10 mouse cellular contexts compared by ENCODE assay signal in genomic region chr6:119467785-119468059, GRCm38 (mm10). TPM values are rescaled to one million over a fixed set of nuclear protein-coding genes. Genes with fewer than 3 reads are reported as not detected.
A peak's percentile ranks its signal among the peaks of the same experiment; 100 is the strongest.
DNase-seq lines count a peak whose midpoint lies in the region; ATAC-seq and TF ChIP-seq lines count a peak whose summit lies in the region.
"Had no signal": no experiment of that assay in that cellular context is flagged by ENCODE, and none has a peak within 500 bp of the region (broad histone marks: within the 10 kb centered on the region; RNA-seq: fewer than 3 reads in every experiment).

No protein-coding gene starts in this region.

- no peak for ATAC-seq in liver, embryonic 12.5 days
- ATAC-seq in intestine, postnatal 0 days = no peak
- no peak for ATAC-seq in megakaryocyte-erythroid progenitor cell, adult 5-6 weeks (replicated peaks; ENCODE audit: low FRiP score, low TSS enrichment, poor library complexity, severe bottlenecking)
- no peak for ATAC-seq in erythroid progenitor cell, adult 5-6 weeks (replicated peaks; ENCODE audit: low FRiP score, poor library complexity, severe bottlenecking)

- peak overlapping the region; percentile 46 for H3K9ac ChIP-seq in liver, adult 2 months (ENCODE audit: low read depth, low read length)
- no peak overlapping the region for H3K9ac ChIP-seq in liver, embryonic 12.5 days
- H3K9ac ChIP-seq in MEL (ENCODE audit: control insufficient read depth, low read depth, low read length, poor library complexity, severe bottlenecking) = no peak overlapping the region
- no peak overlapping the region for H3K9ac ChIP-seq in intestine, postnatal 0 days (ENCODE audit: low read depth, low read length)
- H3K9ac ChIP-seq: embryonic facial prominence, embryonic 12.5 days; limb, embryonic 12.5 days had no signal

- peak; percentile 57 for TF ChIP-seq RAD21 in MEL (IDR thresholded peaks at IDR 0.05; ENCODE audit: low read depth, low read length)

- intact Hi-C loops in gastrocnemius, adult 2 months (cut with DNase I) = no loop called here
- intact Hi-C loops in gastrocnemius, postnatal 14 days (cut with DNase I; ENCODE audit: low total_unique reads) = no loop called here

- peak overlapping the region; percentile 74 for H3K27ac ChIP-seq in gastrocnemius, adult 2 months
- H3K27ac ChIP-seq in liver, adult 2 months (replicated peaks; ENCODE audit: insufficient read depth, low read depth, low read length) = peak overlapping the region; percentile 83
- H3K27ac ChIP-seq in liver, embryonic 12.5 days = no peak overlapping the region
- H3K27ac ChIP-seq in MEL (ENCODE audit: control insufficient read depth, low read depth, low read length) = no peak overlapping the region
- H3K27ac ChIP-seq in intestine, postnatal 0 days (ENCODE audit: low read depth, low read length) = no peak overlapping the region
- H3K27ac ChIP-seq: embryonic facial prominence, embryonic 12.5 days had no signal

- peaks cover 12% of the 10 kb centered on the region for H3K4me1 ChIP-seq in liver, adult 2 months (ENCODE audit: control insufficient read depth, insufficient read depth, low read length)
- H3K4me1 ChIP-seq in liver, embryonic 12.5 days = peaks cover 8% of the 10 kb centered on the region; the same call in 1 of the 2 replicates
- H3K4me1 ChIP-seq in MEL (ENCODE audit: control insufficient read depth in 1 of 2, insufficient read depth in 2 of 2, low read length in 2 of 2) = peaks cover 0 to 9% of the 10 kb centered on the region in 2 experiments; a peak in 3 of 4 replicates
- H3K4me1 ChIP-seq in intestine, postnatal 0 days (replicated peaks; ENCODE audit: control insufficient read depth, insufficient read depth, low read length) = no peaks in the 10 kb centered on the region; the same call in 1 of the 2 replicates
- H3K4me1 ChIP-seq: limb, embryonic 12.5 days had no signal

- TF ChIP-seq POLR2A in liver, adult 2 months (IDR thresholded peaks at IDR 0.05; ENCODE audit: extremely low read depth, insufficient read depth, low read length) = no peak
- TF ChIP-seq POLR2A in MEL (IDR thresholded peaks at IDR 0.05; ENCODE audit: control insufficient read depth in 1 of 2, insufficient read depth in 1 of 2, low read depth in 1 of 2, low read length in 2 of 2, poor library complexity in 1 of 2) = no peak

- no peaks in the 10 kb centered on the region for H3K79me2 ChIP-seq in liver, adult 2 months (ENCODE audit: control insufficient read depth, insufficient read depth, low read length)
- no peaks in the 10 kb centered on the region for H3K79me2 ChIP-seq in MEL (ENCODE audit: control insufficient read depth, insufficient read depth, low read length, poor library complexity)

- 13% methylated on average over 2 of the region's 2 CpGs for whole genome bisulfite sequencing in liver, adult 2 months
- 68% methylated on average over 2 of the region's 2 CpGs for WGBS in liver, embryonic 12.5 days (ENCODE audit: insufficient replicate concordance)
- whole genome bisulfite sequencing in intestine, postnatal 0 days = 85% methylated on average over 2 of the region's 2 CpGs

- no peaks in the 10 kb centered on the region for H3K27me3 ChIP-seq in liver, adult 2 months (ENCODE audit: control insufficient read depth, insufficient read depth, low read length)
- H3K27me3 ChIP-seq in liver, embryonic 12.5 days (replicated peaks) = peaks cover 10% of the 10 kb centered on the region; the same call in 1 of the 2 replicates
- H3K27me3 ChIP-seq in MEL (ENCODE audit: control insufficient read depth in 1 of 2, insufficient read depth in 2 of 2, low read length in 2 of 2) = peaks cover 5 to 6% of the 10 kb centered on the region in 2 experiments
- no peaks in the 10 kb centered on the region for H3K27me3 ChIP-seq in intestine, postnatal 0 days (replicated peaks; ENCODE audit: control insufficient read depth, insufficient read depth, low read length)
- H3K27me3 ChIP-seq: embryonic facial prominence, embryonic 12.5 days; limb, embryonic 12.5 days had no signal

- peak; percentile 48 for TF ChIP-seq CTCF in gastrocnemius, adult 2 months (IDR thresholded peaks at IDR 0.05)
- peak; percentile 41 for TF ChIP-seq CTCF in liver, adult 2 months (IDR thresholded peaks at IDR 0.05; ENCODE audit: low read depth, low read length)
- peak; percentile 5 to 47 (median 30); a peak in 2 of 6 replicates for TF ChIP-seq CTCF in MEL (IDR thresholded peaks at IDR 0.05 in 2 of 3, conservative IDR thresholded peaks at IDR 0.05 in 1 of 3; ENCODE audit: control insufficient read depth in 1 of 3, insufficient read depth in 1 of 3, low read depth in 2 of 3, low read length in 3 of 3, poor library complexity in 1 of 3, severe bottlenecking in 1 of 3)
- peak; percentile 61 for TF ChIP-seq CTCF in intestine, postnatal 0 days (IDR thresholded peaks at IDR 0.05; ENCODE audit: low read depth)

- TF ChIP-seq EP300 in MEL (IDR thresholded peaks at IDR 0.05; ENCODE audit: low read depth in 1 of 2, low read length in 2 of 2) = no peak

- DNase-seq in gastrocnemius, adult 2 months = no peak
- DNase-seq in gastrocnemius, postnatal 14 days = no peak
- DNase-seq in liver, adult 2 months (ENCODE audit: extremely low read depth, low read depth, low spot score) = no peak
- no peak for DNase-seq in MEL (ENCODE audit: low read depth, low spot score)

- no peak overlapping the region for H3K4me2 ChIP-seq in liver, embryonic 12.5 days
- no peak overlapping the region for H3K4me2 ChIP-seq in intestine, postnatal 0 days (replicated peaks; ENCODE audit: low read depth)
- H3K4me2 ChIP-seq: embryonic facial prominence, embryonic 12.5 days; limb, embryonic 12.5 days had no signal

- H3K36me3 ChIP-seq in liver, adult 2 months (ENCODE audit: control insufficient read depth, insufficient read depth, low read length) = no peaks in the 10 kb centered on the region
- H3K36me3 ChIP-seq in liver, embryonic 12.5 days = no peaks in the 10 kb centered on the region
- peaks cover 0 to 4% of the 10 kb centered on the region in 2 experiments; a peak in 2 of 4 replicates for H3K36me3 ChIP-seq in MEL (ENCODE audit: control insufficient read depth in 1 of 2, insufficient read depth in 2 of 2, low read length in 2 of 2)
- H3K36me3 ChIP-seq in intestine, postnatal 0 days (ENCODE audit: control insufficient read depth, insufficient read depth) = no peaks in the 10 kb centered on the region
- H3K36me3 ChIP-seq: embryonic facial prominence, embryonic 12.5 days; limb, embryonic 12.5 days had no signal

- H3K4me3 ChIP-seq in gastrocnemius, adult 2 months = no peak overlapping the region
- H3K4me3 ChIP-seq in liver, adult 2 months (ENCODE audit: insufficient read depth, low read depth, low read length) = no peak overlapping the region
- no peak overlapping the region for H3K4me3 ChIP-seq in liver, embryonic 12.5 days
- H3K4me3 ChIP-seq in MEL (ENCODE audit: control insufficient read depth in 1 of 2, insufficient read depth in 1 of 2, low read depth in 2 of 2, low read length in 2 of 2) = no peak overlapping the region
- no peak overlapping the region for H3K4me3 ChIP-seq in intestine, postnatal 0 days (ENCODE audit: low read depth, low read length)
- H3K4me3 ChIP-seq: embryonic facial prominence, embryonic 12.5 days; limb, embryonic 12.5 days had no signal

- H3K9me3 ChIP-seq in liver, embryonic 12.5 days (replicated peaks) = no peaks in the 10 kb centered on the region
- H3K9me3 ChIP-seq in MEL (replicated peaks; ENCODE audit: insufficient read depth, low read length) = no peaks in the 10 kb centered on the region
- H3K9me3 ChIP-seq in intestine, postnatal 0 days (ENCODE audit: control insufficient read depth) = no peaks in the 10 kb centered on the region
- H3K9me3 ChIP-seq: embryonic facial prominence, embryonic 12.5 days; limb, embryonic 12.5 days had no signal

TF ChIP-seq in MEL, 35 proteins besides CTCF, POLR2A, EP300 and RAD21:
- no peak for TF ChIP-seq NRF1 (IDR thresholded peaks at IDR 0.05; ENCODE audit: insufficient read depth, low read depth, low read length, poor library complexity, severe bottlenecking)
- TF ChIP-seq SMC3 (IDR thresholded peaks at IDR 0.05; ENCODE audit: low read depth, low read length) = peak; percentile 30; the same call in 1 of the 2 replicates
- TF ChIP-seq TAL1 (IDR thresholded peaks at IDR 0.05; ENCODE audit: low read length) = no peak

RNA-seq across cellular contexts. Expression of gene Fbxl14, which starts 11.7 kb away (rescaled TPM):
- 10 to 100 TPM; 10.3 to 10.4 TPM for total RNA-seq in gastrocnemius, adult 2 months (2021)
- total RNA-seq in gastrocnemius, postnatal 14 days (2021) = 10 to 100 TPM in 1 of 2 experiments, 1 to 10 TPM in 1; 9.2 to 11.1 TPM
- total RNA-seq in liver, adult 2 months (2014; rRNA removed) = 5.0 and 7.9 TPM in 2 replicates
- 17.5 and 18.7 TPM in 2 replicates for polyA plus RNA-seq in liver, adult 2 months (2012; rRNA removed)
- polyA plus RNA-seq in liver, embryonic 12.5 days (2016; fragmentation: Nextera tagmentation; extraction: Ambion mirVana) = 3.2 and 3.4 TPM in 2 replicates
- 58.1 and 59.7 TPM in 2 replicates for total RNA-seq in MEL (2012; rRNA removed)
- polyA plus RNA-seq in MEL (2012; ENCODE audit: insufficient read depth in 1 of 2, insufficient read length in 2 of 2, low read depth in 1 of 2, low replicate concordance in 2 of 2, missing spikeins in 1 of 2) = 10 to 100 TPM in 1 of 2 experiments, not detected in 1; 65.4 TPM
- polyA plus RNA-seq in intestine, postnatal 0 days (2015; fragmentation: Nextera tagmentation; extraction: Ambion mirVana) = 4.0 and 4.4 TPM in 2 replicates
- total RNA-seq in megakaryocyte-erythroid progenitor cell, adult 5-6 weeks (2014; fragmentation: Nextera tagmentation) = 31.8 and 40.4 TPM in 2 replicates
- 39.9 and 41.0 TPM in 2 replicates for total RNA-seq in megakaryocyte-erythroid progenitor cell, adult 5-6 weeks (2017)
- total RNA-seq in erythroid progenitor cell, adult 5-6 weeks (2015; ENCODE audit: low replicate concordance) = 15.9 TPM in 2 replicates
- 14.1 and 15.9 TPM in 2 replicates for total RNA-seq in erythroid progenitor cell, adult 5-6 weeks (2017; ENCODE audit: low replicate concordance)

RNA-seq across cellular contexts. Expression of gene Adipor2, which starts 50.2 kb away (rescaled TPM):
- 10 to 100 TPM; 87.7 to 94.8 TPM for total RNA-seq in gastrocnemius, adult 2 months (2021)
- total RNA-seq in gastrocnemius, postnatal 14 days (2021) = 10 to 100 TPM; 53.0 to 60.4 TPM
- 252 and 306 TPM in 2 replicates for total RNA-seq in liver, adult 2 months (2014; rRNA removed)
- 212 and 246 TPM in 2 replicates for polyA plus RNA-seq in liver, adult 2 months (2012; rRNA removed)
- polyA plus RNA-seq in liver, embryonic 12.5 days (2016; fragmentation: Nextera tagmentation; extraction: Ambion mirVana) = 30.2 TPM in 2 replicates
- total RNA-seq in MEL (2012; rRNA removed) = 37.9 and 41.3 TPM in 2 replicates
- polyA plus RNA-seq in MEL (2012; ENCODE audit: insufficient read depth in 1 of 2, insufficient read length in 2 of 2, low read depth in 1 of 2, low replicate concordance in 2 of 2, missing spikeins in 1 of 2) = 10 to 100 TPM in 1 of 2 experiments, not detected in 1; 37.6 TPM
- polyA plus RNA-seq in intestine, postnatal 0 days (2015; fragmentation: Nextera tagmentation; extraction: Ambion mirVana) = 106 and 124 TPM in 2 replicates
- total RNA-seq in megakaryocyte-erythroid progenitor cell, adult 5-6 weeks (2014; fragmentation: Nextera tagmentation) = 34.1 and 37.1 TPM in 2 replicates
- 65.9 and 73.1 TPM in 2 replicates for total RNA-seq in megakaryocyte-erythroid progenitor cell, adult 5-6 weeks (2017)
- 41.4 and 46.5 TPM in 2 replicates for total RNA-seq in erythroid progenitor cell, adult 5-6 weeks (2015; ENCODE audit: low replicate concordance)
- total RNA-seq in erythroid progenitor cell, adult 5-6 weeks (2017; ENCODE audit: low replicate concordance) = 54.3 and 63.2 TPM in 2 replicates

Comparison
In these comparisons a context has a peak if more than half of its experiments do, and no peak if none do; other contexts are left out.
1. H3K27ac ChIP-seq: peak in gastrocnemius, adult 2 months (single experiment) and liver, adult 2 months (single experiment); none in liver, embryonic 12.5 days (single experiment), MEL (single experiment) and intestine, postnatal 0 days (single experiment).
2. Peak in every context shown above with its lines, with median percentiles within 50 percentile points of each other: CTCF ChIP-seq.